Mouse (Mus musculus) left cerebral cortex, postnatal 10 days (tissue): ENCODE measurements around the gene Grin3b. TPM values are rescaled to one million over a fixed set of nuclear protein-coding genes. Genes with fewer than 3 reads are reported as not detected.

Experiments used
- DNase-seq, 2 experiments: peaks; one replicate each; pipeline ENCODE4 v3.0.0; 2021 to 2022; ENCODE audit warnings: low spot score in 2 of 2, mixed read lengths in 1 of 2; ENCODE audit errors: extremely low spot score in 1 of 2
- intact Hi-C: fragments of 180-260 bp; cut with DNase I; formaldehyde crosslinking; loops from one replicate; pipeline ENCODE4 v1.15.1; 2025
- total RNA-seq, 2 experiments: library from RNA; stranded (reverse); gene quantifications; 2 replicates each; pipeline ENCODE4 v1.2.3; 2021

The Grin3b gene
- total RNA-seq, 2 experiments from 2014 or later = 0.24 to 0.28 TPM

GRCm38 (mm10) chr10:80022164-80022563, 51.6 kb downstream of the Grin3b start:
- intact Hi-C loops = no loop called here
- peak in 1 of 2 experiments; percentile 23 for DNase-seq

- DNase-seq = no peak
- intact Hi-C loops = no loop called here
Measured at GRCm38 (mm10) chr10:80022806-80023205, 52.3 kb downstream of the Grin3b start.

- intact Hi-C loops = no loop called here
- no peak for DNase-seq
Measured at GRCm38 (mm10) chr10:80023758-80024157, 53.2 kb downstream of the Grin3b start.

GRCm38 (mm10) chr10:80024229-80025043, 53.9 kb downstream of the Grin3b start:
- DNase-seq = peak in 1 of 2 experiments; percentile 52
- intact Hi-C loops = no loop called here

- no peak for DNase-seq
- intact Hi-C loops = no loop called here
Measured at GRCm38 (mm10) chr10:80025044-80025347, 54.5 kb downstream of the Grin3b start.

- intact Hi-C loops = no loop called here
- DNase-seq = no peak
Measured at GRCm38 (mm10) chr10:80025463-80025862, 54.9 kb downstream of the Grin3b start.

GRCm38 (mm10) chr10:80025889-80026288, 55.4 kb downstream of the Grin3b start:
- peak in 1 of 2 experiments; percentile 38 for DNase-seq
- intact Hi-C loops = no loop called here

Other genes starting within 250 kb of the Grin3b start
- 10 to 100 TPM; 40.1 to 43.7 TPM for gene Polrmt, start 224.1 kb upstream of the Grin3b start, total RNA-seq
- gene Fgf22, start 215.6 kb upstream of the Grin3b start, total RNA-seq = 1 to 10 TPM; 1.9 to 3.0 TPM
- gene Rnf126, start 203.8 kb upstream of the Grin3b start, total RNA-seq = 10 to 100 TPM; 90.7 to 95.8 TPM
- gene Fstl3, start 193.4 kb upstream of the Grin3b start, total RNA-seq = 1 to 10 TPM; 1.7 to 2.6 TPM
- under 1 TPM; 0.32 to 0.54 TPM for gene Prss57, start 179.8 kb upstream of the Grin3b start, total RNA-seq
- 100 to 1,000 TPM; 430 to 432 TPM for gene Palm, start 177.1 kb upstream of the Grin3b start, total RNA-seq
- gene Misp, start 149.7 kb upstream of the Grin3b start, total RNA-seq = under 1 TPM; 0.30 to 0.51 TPM
- 10 to 100 TPM; 58.2 to 62.2 TPM for gene Ptbp1, start 116.3 kb upstream of the Grin3b start, total RNA-seq
- gene Prtn3, start 96.2 kb upstream of the Grin3b start, total RNA-seq = 1 to 10 TPM; 4.5 to 5.2 TPM
- gene Plppr3, start 96.1 kb upstream of the Grin3b start, total RNA-seq = 100 to 1,000 TPM; 135 to 142 TPM
- gene Elane, start 84.5 kb upstream of the Grin3b start, total RNA-seq = not detected
- gene Cfd, start 79.9 kb upstream of the Grin3b start, total RNA-seq = not detected
- 10 to 100 TPM; 55.4 to 61.9 TPM for gene Med16, start 61.8 kb upstream of the Grin3b start, total RNA-seq
- gene Gm26602, start 59.9 kb upstream of the Grin3b start, total RNA-seq = not detected
- 1 to 10 TPM; 6.8 to 8.4 TPM for gene Kiss1r, start 53.7 kb upstream of the Grin3b start, total RNA-seq
- 100 to 1,000 TPM; 389 to 406 TPM for gene R3hdm4, start 49.5 kb upstream of the Grin3b start, total RNA-seq
- 1 to 10 TPM; 6.0 to 7.1 TPM for gene Arid3a, start 43.7 kb upstream of the Grin3b start, total RNA-seq
- 10 to 100 TPM; 46.2 to 49.9 TPM for gene Wdr18, start 10.6 kb upstream of the Grin3b start, total RNA-seq
- gene Tmem259, start 13.6 kb downstream of the Grin3b start, total RNA-seq = 100 to 1,000 TPM; 136 TPM
- 10 to 100 TPM in 1 of 2 experiments, 1 to 10 TPM in 1; 8.9 to 12.4 TPM for gene Cnn2, start 17.9 kb downstream of the Grin3b start, total RNA-seq
- 1 to 10 TPM; 8.5 to 9.8 TPM for gene Abca7, start 25.8 kb downstream of the Grin3b start, total RNA-seq
- 1 to 10 TPM; 3.3 to 4.5 TPM for gene Arhgap45, start 45.9 kb downstream of the Grin3b start, total RNA-seq
- 10 to 100 TPM; 64.1 to 66.0 TPM for gene Polr2e, start 69.1 kb downstream of the Grin3b start, total RNA-seq
- gene Gpx4, start 76.5 kb downstream of the Grin3b start, total RNA-seq = 100 to 1,000 TPM; 436 to 469 TPM
- 10 to 100 TPM; 20.4 to 21.2 TPM for gene Sbno2, start 134.9 kb downstream of the Grin3b start, total RNA-seq
- 10 to 100 TPM; 81.6 to 93.4 TPM for gene Stk11, start 145.1 kb downstream of the Grin3b start, total RNA-seq
- 100 to 1,000 TPM; 342 to 379 TPM for gene Atp5d, start 167.9 kb downstream of the Grin3b start, total RNA-seq
- 100 to 1,000 TPM; 394 to 415 TPM for gene Cbarp, start 170.1 kb downstream of the Grin3b start, total RNA-seq
- 100 to 1,000 TPM in 1 of 2 experiments, 10 to 100 TPM in 1; 92.6 to 103 TPM for gene Midn, start 177.6 kb downstream of the Grin3b start, total RNA-seq
- gene Cirbp, start 195.3 kb downstream of the Grin3b start, total RNA-seq = 100 to 1,000 TPM; 138 to 151 TPM
- gene 1600002K03Rik, start 202.2 kb downstream of the Grin3b start, total RNA-seq = 1 to 10 TPM; 4.5 TPM
- 10 to 100 TPM; 18.4 to 19.1 TPM for gene Efna2, start 208.8 kb downstream of the Grin3b start, total RNA-seq